Mouse (Mus musculus) ES-Bruce4 (cell line): Measurements from ENCODE around the gene Polr2b. TPM values are rescaled to one million over a fixed set of nuclear protein-coding genes. Genes with fewer than 3 reads are reported as not detected.

Source experiments
- H3K27ac ChIP-seq: 2 replicates; pipeline ENCODE4 v1.5.1; 2012; ENCODE audit warnings: low read length, inconsistent platforms; ENCODE audit not compliant: insufficient read depth
- H3K27me3 ChIP-seq: 2 replicates; pipeline ENCODE4 v1.6.1; 2012; ENCODE audit warnings: mild to moderate bottlenecking, low read length, inconsistent platforms; ENCODE audit not compliant: control insufficient read depth, poor library complexity, insufficient read depth, severe bottlenecking
- H3K36me3 ChIP-seq: 2 replicates; pipeline ENCODE4 v1.6.1; 2012; ENCODE audit warnings: inconsistent platforms, mild to moderate bottlenecking, low read length, moderate library complexity; ENCODE audit not compliant: control insufficient read depth, poor library complexity, insufficient read depth, severe bottlenecking
- H3K4me1 ChIP-seq: one replicate; pipeline ENCODE4 v1.8.1; 2011; ENCODE audit warnings: low read length; ENCODE audit not compliant: control insufficient read depth, insufficient read depth
- H3K4me3 ChIP-seq: 2 replicates; pipeline ENCODE4 v1.5.1; 2011; ENCODE audit warnings: low read depth, mild to moderate bottlenecking, low read length
- H3K9ac ChIP-seq: 2 replicates; pipeline ENCODE4 v1.6.1; 2012; ENCODE audit warnings: low read depth, mild to moderate bottlenecking, inconsistent platforms; ENCODE audit not compliant: poor library complexity, severe bottlenecking
- H3K9me3 ChIP-seq: replicated peaks from 2 replicates; pipeline ENCODE4 v1.6.1; 2012; ENCODE audit warnings: mild to moderate bottlenecking, low read length, inconsistent platforms; ENCODE audit not compliant: control insufficient read depth, poor library complexity, insufficient read depth, severe bottlenecking
- CTCF ChIP-seq: IDR thresholded peaks from one replicate; pipeline ENCODE4 v1.8.1; 2011; ENCODE audit warnings: low read depth, low read length
- EP300 ChIP-seq: IDR thresholded peaks from 2 replicates; pipeline ENCODE4 v1.6.1; 2011; ENCODE audit warnings: low read depth, low read length; ENCODE audit not compliant: insufficient read depth
- POLR2A ChIP-seq: IDR thresholded peaks from one replicate; pipeline ENCODE4 v1.8.1; 2011; ENCODE audit warnings: low read length; ENCODE audit not compliant: insufficient read depth
- polyA plus RNA-seq: library from polyadenylated mRNA; stranded (reverse); fragments of >200 nt; gene quantifications from 2 replicates; pipeline ENCODE4 v1.2.4, GENCODE M21; 2011; ENCODE audit warnings: low read depth; ENCODE audit not compliant: missing spikeins, insufficient read depth, insufficient read length

The Polr2b gene
- polyA plus RNA-seq, 1 experiment = 238 TPM

GRCm38 (mm10) chr5:77273151-77273550, 36.8 kb upstream of the Polr2b start:
- H3K9me3 ChIP-seq = no peaks in the 10 kb centered on the region
- H3K4me3 ChIP-seq = no peak overlapping the region
- H3K36me3 ChIP-seq = peaks cover 94% of the 10 kb centered on the region
- TF ChIP-seq POLR2A (no peak), CTCF (no peak), EP300 (no peak)
- H3K27ac ChIP-seq = 0 out of 2 replicates have a peak overlapping the region, but pooled peaks have one; percentile 59
- peaks cover 3% of the 10 kb centered on the region for H3K4me1 ChIP-seq
- H3K27me3 ChIP-seq = no peaks in the 10 kb centered on the region
- H3K9ac ChIP-seq = 0 out of 2 replicates have a peak overlapping the region, but pooled peaks have one; percentile 39

GRCm38 (mm10) chr5:77275950-77276349, 34.0 kb upstream of the Polr2b start:
- Histone ChIP-seq H3K4me1 (peaks cover 3% of the 10 kb centered on the region), H3K36me3 (peaks cover 93% of the 10 kb centered on the region), H3K27me3 (no peaks in the 10 kb centered on the region), H3K9me3 (no peaks in the 10 kb centered on the region), H3K9ac (no peak overlapping the region), H3K4me3 (no peak overlapping the region), H3K27ac (0 out of 2 replicates have a peak overlapping the region, but pooled peaks have one; percentile 42)
- TF ChIP-seq EP300 (no peak), POLR2A (no peak), CTCF (no peak)

- TF ChIP-seq POLR2A (no peak), CTCF (no peak), EP300 (no peak)
- no peaks in the 10 kb centered on the region for H3K27me3 ChIP-seq
- H3K4me1 ChIP-seq = peaks cover 3% of the 10 kb centered on the region
- no peak overlapping the region for H3K27ac ChIP-seq
- H3K4me3 ChIP-seq = no peak overlapping the region
- H3K36me3 ChIP-seq = peaks cover 93% of the 10 kb centered on the region
- no peak overlapping the region for H3K9ac ChIP-seq
- H3K9me3 ChIP-seq = no peaks in the 10 kb centered on the region
Measured at GRCm38 (mm10) chr5:77277204-77277603, 32.7 kb upstream of the Polr2b start.

- no peaks in the 10 kb centered on the region for H3K27me3 ChIP-seq
- H3K4me1 ChIP-seq = peaks cover 1% of the 10 kb centered on the region
- H3K9me3 ChIP-seq = no peaks in the 10 kb centered on the region
- no peak overlapping the region for H3K4me3 ChIP-seq
- no peak overlapping the region for H3K9ac ChIP-seq
- H3K36me3 ChIP-seq = peaks cover 84% of the 10 kb centered on the region
- no peak for TF ChIP-seq CTCF
- no peak for TF ChIP-seq POLR2A
- TF ChIP-seq EP300 = no peak
- H3K27ac ChIP-seq = no peak overlapping the region
Measured at GRCm38 (mm10) chr5:77281518-77282174, 28.3 kb upstream of the Polr2b start.

GRCm38 (mm10) chr5:77282242-77282641, 27.7 kb upstream of the Polr2b start:
- Histone ChIP-seq H3K27ac (no peak overlapping the region), H3K36me3 (peaks cover 79% of the 10 kb centered on the region), H3K4me1 (peaks cover 1% of the 10 kb centered on the region), H3K4me3 (no peak overlapping the region), H3K9ac (no peak overlapping the region), H3K9me3 (no peaks in the 10 kb centered on the region), H3K27me3 (no peaks in the 10 kb centered on the region)
- no peak for TF ChIP-seq EP300
- TF ChIP-seq CTCF = no peak
- no peak for TF ChIP-seq POLR2A

- H3K27ac ChIP-seq = no peak overlapping the region
- no peak overlapping the region for H3K4me3 ChIP-seq
- no peaks in the 10 kb centered on the region for H3K4me1 ChIP-seq
- peaks cover 60% of the 10 kb centered on the region for H3K36me3 ChIP-seq
- no peaks in the 10 kb centered on the region for H3K9me3 ChIP-seq
- no peak overlapping the region for H3K9ac ChIP-seq
- no peaks in the 10 kb centered on the region for H3K27me3 ChIP-seq
- TF ChIP-seq POLR2A (no peak), CTCF (no peak), EP300 (no peak)
Measured at GRCm38 (mm10) chr5:77285685-77286084, 24.3 kb upstream of the Polr2b start.
